Mouse (Mus musculus) urinary bladder, postnatal 14 days (tissue): ENCODE measurements around the gene Sult1e1.

Experiments
- DNase-seq: peaks from one replicate; pipeline ENCODE4 v3.0.0; 2021; ENCODE audit warnings: low spot score

Sult1e1 gene

DNA sequence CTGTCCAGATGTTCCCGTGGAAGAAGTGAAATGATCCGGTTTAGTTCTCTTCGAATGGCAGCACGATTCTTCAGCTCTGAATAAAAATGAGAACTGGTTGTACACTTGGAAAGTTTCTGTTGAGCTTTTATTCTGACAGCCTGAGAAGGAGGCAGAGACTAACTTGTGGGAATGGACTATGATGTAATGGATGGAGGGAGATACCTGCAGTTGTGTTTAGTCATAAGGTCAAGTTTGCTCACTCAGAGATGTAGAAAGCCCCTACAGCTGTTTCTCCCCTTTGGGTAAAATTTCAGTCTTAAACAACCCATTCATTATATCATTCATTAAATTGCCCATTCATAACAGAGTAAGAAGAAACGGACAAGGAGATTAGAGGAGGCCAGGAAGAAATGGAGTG lies at the start of gene Sult1e1:
Gene Sult1e1 (minus strand): TSS at position 101 of the 400 bp plus-strand sequence.
- no peak for DNase-seq

GRCm38 (mm10) chr5:87622681-87623080 lies 31.3 kb upstream of the Sult1e1 start:
- no peak for DNase-seq

DNA sequence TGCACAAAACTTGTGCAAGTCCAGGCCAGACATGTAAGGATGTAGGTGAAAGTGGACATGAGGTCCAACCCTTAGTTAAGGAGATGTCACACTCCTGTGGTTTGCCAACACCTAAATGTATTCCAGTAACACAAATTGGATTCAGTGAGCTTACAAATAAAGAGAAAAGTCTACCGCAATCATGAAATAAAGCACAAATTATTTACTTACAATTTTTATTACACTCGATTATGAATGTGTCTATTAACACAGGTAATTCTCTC lies 23.7 kb upstream of the Sult1e1 start:
- DNase-seq: no peak

- DNase-seq: no peak
Observed at GRCm38 (mm10) chr5:87614364-87615127, 23.2 kb upstream of the Sult1e1 start.

DNA sequence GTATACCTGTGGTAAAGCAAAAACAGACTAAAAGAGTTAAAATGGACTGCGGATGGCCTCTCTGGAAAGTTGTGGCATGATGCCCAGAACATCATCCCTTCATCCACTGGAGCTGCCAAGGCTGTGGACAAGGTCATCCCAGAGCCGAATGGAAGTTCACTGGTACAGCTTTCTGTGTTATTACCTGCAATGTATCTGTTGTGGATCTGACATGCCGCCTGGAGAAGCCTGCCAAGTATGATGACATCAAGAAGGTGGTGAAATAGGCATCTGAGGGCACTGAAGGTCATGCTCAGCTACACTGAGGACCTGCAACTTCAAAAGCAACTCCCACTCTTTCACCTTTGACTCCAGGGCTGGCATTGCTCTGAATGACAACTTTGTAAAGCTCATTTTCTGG lies 9.6 kb upstream of the Sult1e1 start:
- DNase-seq: no peak

- no peak for DNase-seq
Observed at GRCm38 (mm10) chr5:87597891-87598290, 6.5 kb upstream of the Sult1e1 start.

GRCm38 (mm10) chr5:87589916-87590315 lies 1.5 kb downstream of the Sult1e1 start:
- DNase-seq: no peak

DNA sequence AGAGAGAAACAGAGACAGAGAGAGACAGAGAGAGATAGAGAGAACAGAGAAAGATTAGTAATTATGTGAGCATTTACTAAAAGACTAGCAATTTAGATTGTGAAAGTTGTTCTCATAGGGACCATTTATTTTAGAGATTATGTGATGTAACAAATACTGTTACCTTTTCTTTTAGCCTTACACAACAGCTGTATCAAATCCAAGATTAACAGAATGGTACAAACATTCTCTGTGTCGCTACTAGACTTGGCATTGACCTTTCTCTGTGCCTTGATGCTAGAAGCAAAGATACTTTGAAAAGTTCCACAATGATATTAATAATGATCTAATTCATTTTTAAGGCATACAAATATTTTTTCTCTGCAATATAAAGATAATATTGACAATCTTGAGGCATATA lies 11.0 kb downstream of the Sult1e1 start:
- DNase-seq: no peak

DNA sequence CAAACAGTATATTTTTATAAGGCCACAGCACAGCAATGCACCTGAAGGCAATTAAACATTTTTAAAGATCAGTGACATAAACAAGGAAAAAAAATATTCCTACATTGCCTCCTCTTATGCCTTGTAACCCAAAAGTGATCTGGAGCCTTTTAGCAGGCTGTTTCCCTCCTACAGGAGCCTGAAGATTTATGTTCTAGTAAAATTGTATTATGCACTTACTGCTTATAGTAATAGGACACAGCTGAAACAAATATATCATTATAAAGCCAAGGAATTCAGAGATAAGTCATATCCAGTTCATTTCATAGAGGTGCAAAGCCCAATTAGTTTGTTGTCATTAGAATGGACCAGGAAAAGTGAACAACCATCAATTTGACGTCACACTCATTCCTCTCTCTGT lies 17.2 kb downstream of the Sult1e1 start:
- DNase-seq: no peak

DNA sequence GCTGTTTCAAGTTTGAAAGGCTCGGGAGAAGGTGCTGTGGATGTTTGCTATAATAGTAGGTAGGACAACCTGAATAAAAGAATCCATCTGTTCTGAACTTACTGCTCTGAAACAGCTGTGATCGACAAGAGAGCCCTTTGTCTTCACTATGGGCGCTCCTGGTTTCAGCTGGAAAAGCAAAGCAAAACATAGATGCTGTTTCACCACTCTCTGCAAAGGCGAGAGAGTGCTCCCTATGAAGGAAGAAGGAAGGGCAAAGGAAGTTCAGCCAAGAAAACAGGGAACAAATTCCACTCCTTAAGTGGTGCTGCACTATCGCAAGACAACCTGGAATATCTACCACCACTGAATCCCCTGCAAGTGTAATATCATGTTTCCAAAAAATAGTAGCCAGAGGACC lies 17.9 kb downstream of the Sult1e1 start:
- no peak for DNase-seq

- no peak for DNase-seq
Observed at GRCm38 (mm10) chr5:87572781-87573180, 18.6 kb downstream of the Sult1e1 start.

DNA sequence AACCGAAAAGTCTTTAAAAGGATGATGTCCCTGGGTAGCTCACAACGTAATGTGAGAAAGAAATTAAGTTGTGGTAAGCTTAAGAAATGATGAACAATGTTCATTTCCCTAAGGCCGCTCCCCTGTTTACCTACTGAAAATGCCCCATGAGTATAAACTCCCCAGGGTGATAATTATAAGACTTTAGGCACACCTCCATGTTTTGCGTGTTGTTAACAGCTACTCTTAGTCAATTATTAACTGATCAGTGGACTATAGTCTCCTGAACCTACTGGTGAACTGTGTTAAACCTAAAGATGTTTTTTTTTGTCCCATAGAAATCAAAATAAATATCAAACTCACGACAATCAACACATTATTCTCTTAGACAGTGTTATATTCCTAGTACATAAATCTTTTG lies 22.5 kb downstream of the Sult1e1 start, which contains the start of gene Sult1d1:
Gene Sult1d1 (minus strand): TSS at position 183 of the 400 bp plus-strand sequence.
- DNase-seq: no peak

GRCm38 (mm10) chr5:87567306-87567705 lies 24.1 kb downstream of the Sult1e1 start:
- no peak for DNase-seq

GRCm38 (mm10) chr5:87562966-87563365 lies 28.4 kb downstream of the Sult1e1 start:
- no peak for DNase-seq

DNA sequence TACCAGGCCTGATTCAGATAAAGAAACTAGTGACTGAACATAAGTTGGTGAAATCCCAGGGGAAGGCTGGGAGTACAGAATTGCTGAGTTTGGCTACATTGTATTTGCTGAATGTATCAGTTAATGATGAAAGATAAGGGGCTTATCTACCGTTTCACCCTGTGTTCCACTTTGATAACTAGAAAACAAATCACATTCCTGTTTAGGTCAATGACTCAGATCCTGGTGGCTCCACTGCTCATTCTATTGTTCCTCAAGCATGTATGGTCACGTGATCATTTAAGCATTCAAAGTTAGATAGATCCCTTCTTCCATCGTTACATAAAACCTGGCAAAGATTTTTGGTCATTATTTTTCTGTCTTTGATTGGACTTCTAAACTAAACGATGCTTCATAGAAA lies 28.9 kb downstream of the Sult1e1 start:
- no peak for DNase-seq

DNA sequence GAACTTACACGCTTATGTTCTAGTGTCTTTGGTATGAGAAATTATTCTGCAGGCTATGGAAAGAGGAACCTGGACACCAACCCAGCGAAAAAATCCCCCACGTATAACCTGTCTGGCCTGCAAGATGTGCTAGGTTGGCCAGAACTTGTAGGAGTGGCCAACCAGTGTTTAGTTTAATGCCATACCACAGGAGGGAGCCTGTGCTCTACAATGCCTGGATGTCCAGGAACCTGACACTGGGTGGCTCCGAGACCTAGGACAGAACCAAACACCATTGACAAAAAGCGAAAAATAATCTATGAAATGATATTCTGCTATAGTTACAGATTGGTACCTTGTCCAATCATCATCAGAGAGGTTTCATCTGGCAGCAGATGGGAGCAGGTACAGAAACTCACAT lies 31.2 kb downstream of the Sult1e1 start:
- no peak for DNase-seq

DNA sequence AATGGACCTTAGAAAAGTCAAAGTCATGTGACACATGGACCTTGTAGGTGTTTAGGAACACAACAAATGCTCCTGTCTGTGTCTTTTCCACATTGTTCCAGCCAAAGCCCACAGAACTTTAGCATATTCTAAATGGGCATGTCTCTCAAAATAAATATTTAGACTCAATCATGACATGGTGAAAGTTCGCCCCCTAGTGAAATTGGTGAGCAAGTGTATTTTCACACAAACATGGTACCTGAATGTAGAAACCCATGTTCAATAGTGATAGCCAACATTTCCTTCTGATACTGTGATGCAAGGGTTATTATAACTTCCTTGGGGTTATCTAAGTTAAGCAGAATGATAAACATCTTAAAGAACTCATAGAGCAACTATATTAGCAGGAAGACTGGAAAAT lies 40.5 kb downstream of the Sult1e1 start:
- no peak for DNase-seq

GRCm38 (mm10) chr5:87538111-87538510 lies 53.3 kb downstream of the Sult1e1 start, which contains the start of gene Sult1b1:
TSS of gene Sult1b1 (minus strand) at chr5:87538195.
- no peak for DNase-seq

DNA sequence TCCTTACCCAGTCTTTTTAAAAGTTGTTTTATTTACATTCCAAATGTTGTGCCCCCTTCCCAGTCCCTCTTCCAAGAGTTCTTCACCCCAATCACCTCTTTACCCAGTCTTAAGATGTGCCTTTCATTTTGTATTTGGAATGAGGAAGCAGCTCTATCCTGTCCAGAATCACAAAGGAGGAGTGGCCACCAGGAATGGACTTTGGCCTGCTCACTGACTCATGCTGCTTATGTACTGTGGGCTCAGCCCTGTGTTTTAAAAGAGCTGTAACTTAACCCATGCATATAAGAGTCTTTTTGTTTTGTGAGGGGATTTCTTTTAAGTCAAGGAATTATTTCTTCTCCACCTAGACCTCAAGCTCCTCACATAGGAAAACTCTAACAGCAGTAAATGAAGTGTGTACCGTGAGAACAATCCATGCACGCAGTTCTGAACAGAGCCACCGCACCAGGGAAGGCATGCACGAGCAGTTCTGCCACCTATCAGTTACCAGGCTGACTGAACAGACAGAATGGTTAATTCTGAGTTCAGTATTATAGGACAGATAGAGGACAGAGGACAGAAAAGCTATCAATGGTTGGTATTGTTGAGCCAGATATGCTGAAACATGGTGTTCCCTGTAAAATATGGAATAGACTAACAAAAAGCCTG lies 55.3 kb downstream of the Sult1e1 start:
- DNase-seq: peak; percentile 5

DNA sequence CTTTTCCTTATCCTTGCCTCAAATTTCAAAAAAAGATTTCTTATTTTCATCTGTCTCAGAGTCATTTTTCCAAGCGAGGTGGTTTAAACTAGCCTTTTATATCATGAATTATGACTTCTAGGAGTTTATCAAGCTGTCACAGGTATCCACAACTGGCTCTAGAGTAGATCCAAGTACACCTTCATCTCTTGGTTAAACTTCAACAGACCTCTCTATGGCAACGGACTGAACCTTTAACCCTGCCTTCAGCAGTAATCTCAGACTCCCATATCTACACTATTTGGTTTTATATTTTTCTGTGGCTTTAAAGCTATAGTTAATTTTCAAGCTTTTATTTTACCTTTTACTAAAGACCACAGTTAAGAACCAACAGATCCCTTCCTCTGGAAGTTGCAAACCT lies 59.1 kb downstream of the Sult1e1 start:
- DNase-seq: no peak
